Mouse (Mus musculus) thymus, postnatal 0 days (tissue): ENCODE measurements around the gene Psmd11. TPM values are rescaled to one million over a fixed set of nuclear protein-coding genes. Genes with fewer than 3 reads are reported as not detected.

ENCODE experiments used
- DNase-seq: peaks from one replicate; pipeline ENCODE4 v3.0.0-alpha.2; 2015; ENCODE audit warnings: low spot score
- polyA plus RNA-seq: library from polyadenylated mRNA; unstranded; fragments of >200 nt; fragmentation: Nextera tagmentation; extraction: Ambion mirVana; gene quantifications from 2 replicates; pipeline ENCODE4 v1.2.1, GENCODE M21; 2015

Gene Psmd11
- polyA plus RNA-seq, 1 experiment from 2014 or later: 287 TPM

DNA sequence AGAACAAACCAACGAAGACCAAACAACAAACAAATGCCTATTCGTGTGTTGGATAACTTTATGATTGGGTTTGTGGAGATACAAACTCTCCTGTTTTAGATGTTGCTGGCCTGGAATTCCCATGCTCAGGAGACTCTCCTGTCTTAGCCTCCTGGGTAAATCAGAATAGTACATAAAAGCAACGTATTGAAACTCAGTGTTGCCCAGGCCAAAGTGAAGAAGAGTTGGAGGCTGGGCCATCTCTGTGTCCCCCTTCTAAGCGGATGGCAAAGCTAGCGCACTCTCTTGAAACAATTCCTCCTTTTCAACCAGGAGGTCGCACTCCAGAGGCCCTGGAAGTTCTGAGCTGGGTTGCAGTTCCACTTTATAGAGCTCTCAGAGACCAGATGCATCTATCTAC lies 74.9 kb downstream of the Psmd11 start:
- no peak for DNase-seq

DNA sequence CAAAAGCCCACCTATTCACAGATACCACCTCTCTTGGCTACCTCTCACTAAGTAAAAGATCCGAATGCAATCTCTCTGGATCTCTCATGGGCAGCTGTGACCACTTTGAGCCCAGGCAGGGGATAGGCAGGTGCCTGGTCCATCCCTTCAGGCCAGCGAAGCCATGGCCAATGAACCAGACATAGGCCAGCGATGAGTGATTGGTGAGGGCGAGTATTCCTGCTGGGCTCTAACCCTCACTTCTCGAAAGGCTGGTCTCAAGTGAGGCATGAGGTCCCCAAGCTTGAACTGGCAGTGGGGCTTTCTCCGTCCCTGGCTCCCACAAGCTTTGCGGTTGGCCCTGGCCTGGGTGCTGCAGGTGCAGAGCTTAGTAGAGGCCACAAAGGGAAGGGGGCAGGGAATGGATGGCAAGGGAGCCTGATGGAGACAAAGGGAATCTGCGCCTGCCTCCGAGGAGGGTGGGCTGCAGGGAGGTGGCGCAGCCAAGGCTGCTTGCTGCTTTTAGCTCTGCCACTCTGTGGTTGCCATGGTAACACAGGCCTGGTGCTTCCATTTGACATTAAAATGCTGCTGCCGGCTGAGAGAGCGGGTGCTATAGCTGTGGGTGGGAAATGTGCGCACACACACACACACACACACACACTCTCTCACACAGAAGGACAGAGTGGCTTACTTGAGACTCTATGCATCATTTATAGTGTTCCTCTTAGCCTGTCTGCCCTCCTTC lies 75.5 kb downstream of the Psmd11 start:
- DNase-seq: peak; percentile 85

GRCm38 (mm10) chr11:80504519-80505385 lies 76.3 kb downstream of the Psmd11 start:
- DNase-seq: peak; percentile 82

DNA sequence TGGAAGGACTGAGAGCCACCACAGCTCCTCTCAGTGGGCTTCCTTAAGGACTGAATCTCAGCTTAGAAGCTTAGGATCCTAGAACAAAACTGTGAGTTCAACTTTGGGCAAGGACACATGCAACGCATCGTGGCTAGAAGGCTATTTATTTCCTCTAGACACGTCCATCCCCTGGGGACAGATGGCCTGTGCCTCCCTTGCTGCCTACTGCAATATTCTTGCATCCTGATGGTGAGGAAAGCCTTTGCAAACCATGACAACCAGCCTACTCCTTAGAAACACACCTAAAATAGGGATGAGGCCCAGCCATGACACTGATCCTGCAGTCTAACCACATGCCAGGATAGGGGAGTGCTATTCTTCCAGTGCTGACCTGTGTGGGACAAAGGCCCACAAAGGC lies 77.2 kb downstream of the Psmd11 start:
- DNase-seq: no peak

DNA sequence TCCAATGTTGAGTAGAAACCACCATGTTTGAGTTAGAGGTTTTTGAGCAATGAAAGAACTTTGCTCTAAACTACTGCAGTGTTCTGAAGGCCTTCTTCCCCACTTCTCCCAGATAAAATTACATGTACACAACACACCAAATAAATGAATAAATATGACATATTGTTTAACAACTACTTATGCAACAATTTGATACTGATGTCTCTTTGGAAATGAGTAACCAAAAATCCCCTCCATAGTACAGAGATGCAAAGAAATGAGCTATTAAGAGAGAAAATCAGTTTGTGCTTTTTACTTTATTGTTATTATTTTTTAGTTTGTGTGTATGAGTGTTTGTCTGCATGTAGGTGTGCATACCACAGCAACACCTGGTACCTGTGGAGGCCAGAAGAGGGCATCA lies 78.1 kb downstream of the Psmd11 start:
- no peak for DNase-seq

DNA sequence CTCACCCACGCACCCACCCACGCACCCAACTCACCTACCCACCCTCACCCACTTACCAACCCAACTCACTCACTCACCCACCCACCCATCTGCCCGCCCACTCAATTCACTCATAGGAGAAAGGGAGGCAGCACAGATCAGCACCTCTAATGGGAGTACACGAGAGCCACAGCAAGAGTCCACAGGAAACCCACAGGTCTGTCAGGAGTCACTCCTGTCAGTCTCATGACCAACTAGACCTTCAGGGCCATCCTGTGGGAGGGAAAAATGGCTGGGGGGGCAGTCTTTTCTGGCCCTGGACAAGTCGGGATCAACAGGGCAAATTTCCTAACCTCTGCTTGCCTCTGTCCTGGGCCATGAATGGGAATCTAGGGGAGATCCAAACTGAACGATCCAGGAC lies 79.4 kb downstream of the Psmd11 start:
- no peak for DNase-seq

DNA sequence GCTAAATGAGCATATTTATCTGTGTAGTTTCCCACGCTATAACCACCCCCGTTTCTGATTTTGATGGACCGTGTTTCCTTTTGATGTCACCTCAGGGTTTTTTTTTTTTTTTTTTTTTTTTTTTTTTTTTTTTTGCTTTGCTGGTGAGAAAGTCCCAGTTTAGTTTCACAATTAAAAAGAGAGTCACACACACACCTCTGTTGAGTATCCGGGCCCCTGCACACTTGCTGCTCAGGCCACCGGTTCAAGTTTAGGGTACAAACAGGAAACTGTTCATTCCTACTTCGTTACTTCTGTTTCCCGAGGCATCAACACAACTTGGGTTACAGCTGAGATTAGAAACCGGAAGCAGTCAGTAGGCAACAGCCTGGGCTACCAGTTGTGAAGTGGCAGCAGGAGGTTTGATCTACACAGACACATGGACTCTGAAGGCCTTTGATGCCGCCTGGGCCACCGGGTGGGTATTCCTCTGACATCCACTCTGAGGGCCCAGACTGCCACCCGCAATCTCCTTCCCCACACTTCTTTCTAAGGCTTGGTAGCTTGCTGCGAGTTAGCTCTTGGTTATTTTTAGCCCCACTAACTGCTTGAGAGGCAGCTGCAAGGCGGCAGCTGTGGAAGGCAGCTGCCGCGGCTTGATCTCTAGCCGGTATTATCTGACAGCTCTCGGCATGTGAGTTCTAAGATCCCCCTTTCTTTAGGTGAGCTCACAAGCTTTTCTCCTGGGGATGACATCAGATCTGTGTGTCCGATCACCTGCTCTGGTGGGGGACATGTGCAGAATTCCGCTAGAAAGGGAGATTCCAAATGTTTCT lies 80.2 kb downstream of the Psmd11 start:
- peak; percentile 91 for DNase-seq

GRCm38 (mm10) chr11:80509176-80509506 lies 80.7 kb downstream of the Psmd11 start:
- no peak for DNase-seq

GRCm38 (mm10) chr11:80510124-80510523 lies 81.7 kb downstream of the Psmd11 start:
- DNase-seq: peak; percentile 40

DNA sequence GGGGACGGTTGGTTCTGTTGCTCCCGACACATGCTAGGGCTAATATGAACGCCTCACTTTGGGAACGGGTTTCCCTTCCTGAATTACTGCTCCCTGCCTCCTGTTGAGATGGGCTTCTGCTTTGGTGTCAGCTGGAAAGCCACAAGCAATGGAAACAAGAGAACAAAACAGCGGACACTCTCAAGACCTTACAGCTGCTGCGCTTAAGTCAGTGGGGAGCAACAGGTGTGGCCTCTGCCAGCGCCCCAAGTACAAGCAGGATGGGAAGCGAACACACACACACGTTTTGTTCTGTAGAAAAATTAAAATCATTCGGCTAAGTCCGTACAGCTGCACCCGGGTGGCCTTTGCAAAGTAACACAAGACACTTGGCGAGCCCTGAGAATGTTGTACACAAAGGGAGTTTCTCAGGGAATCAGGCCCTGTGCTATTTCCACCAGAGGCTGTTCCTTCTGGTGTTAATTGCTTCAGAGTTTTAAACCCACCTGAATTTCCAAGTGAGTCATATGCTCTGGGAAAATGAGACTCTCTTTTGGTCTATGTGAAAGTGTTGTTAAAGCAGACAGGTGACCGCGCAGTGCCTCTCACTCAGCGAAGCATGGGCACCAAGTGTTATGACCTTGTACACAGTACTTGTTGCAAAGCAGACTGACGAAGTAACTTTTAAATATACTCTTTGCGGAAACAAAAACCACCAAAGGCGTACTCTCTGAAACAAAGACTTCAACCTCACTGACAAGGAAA lies 84.1 kb downstream of the Psmd11 start:
- DNase-seq: peak; percentile 70

DNA sequence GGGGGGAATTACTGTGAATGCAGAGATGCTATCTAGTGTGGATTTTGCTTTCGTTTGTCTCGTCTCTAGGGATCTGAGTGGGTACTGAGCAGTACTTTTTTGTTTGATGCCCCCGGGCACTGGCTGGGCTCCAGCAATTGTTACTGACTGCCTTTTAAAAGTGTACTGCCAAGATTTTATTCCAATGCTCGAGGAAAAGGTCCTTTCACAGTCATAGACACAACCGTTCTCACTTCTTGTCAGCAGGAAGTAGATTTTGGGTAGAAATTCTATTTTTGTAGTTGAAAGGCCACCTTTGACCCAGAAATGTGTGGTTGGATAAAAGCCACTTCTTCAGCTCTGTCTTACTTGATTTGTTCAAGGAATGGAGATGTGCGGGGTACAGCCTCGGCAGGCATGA lies 85.4 kb downstream of the Psmd11 start:
- peak; percentile 74 for DNase-seq

DNA sequence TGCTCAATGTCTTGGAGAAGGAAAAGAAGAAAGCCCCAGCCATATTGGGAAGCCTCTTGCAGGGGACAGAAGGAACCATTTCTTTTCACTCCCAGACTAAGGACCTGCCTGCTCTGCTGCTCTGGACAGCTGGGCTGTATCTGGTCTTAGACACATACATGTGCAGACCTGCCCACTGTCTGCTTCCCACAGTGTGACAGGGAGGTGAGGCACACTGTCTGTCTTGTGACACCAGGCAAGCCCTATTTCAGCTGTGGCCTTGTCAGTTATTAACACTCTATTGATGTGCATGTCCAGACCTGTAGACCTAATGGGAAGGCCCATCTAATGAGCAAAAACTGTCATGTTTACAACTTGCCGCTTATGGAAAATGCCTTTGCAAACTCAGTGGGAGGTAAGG lies 86.9 kb downstream of the Psmd11 start:
- no peak for DNase-seq

DNA sequence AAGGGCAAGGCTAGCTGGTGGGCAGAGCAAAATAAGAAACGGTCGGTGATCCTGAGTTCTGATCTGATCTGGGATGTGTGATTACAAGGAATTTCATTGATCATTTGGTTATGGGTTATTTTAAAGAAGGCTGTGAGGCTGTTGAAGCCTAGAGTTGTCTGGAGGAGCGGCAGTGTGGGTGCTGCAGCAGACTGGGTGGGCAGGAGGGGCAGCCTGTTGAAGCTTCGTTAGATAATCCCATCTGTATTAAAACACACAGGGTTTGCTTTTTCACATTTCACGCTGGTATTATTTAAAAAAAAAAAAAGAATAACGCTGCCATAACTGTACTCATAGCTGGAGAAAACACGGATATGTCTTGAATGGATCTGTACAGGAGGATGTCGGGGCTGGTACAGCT lies 87.5 kb downstream of the Psmd11 start:
- DNase-seq: no peak

DNA sequence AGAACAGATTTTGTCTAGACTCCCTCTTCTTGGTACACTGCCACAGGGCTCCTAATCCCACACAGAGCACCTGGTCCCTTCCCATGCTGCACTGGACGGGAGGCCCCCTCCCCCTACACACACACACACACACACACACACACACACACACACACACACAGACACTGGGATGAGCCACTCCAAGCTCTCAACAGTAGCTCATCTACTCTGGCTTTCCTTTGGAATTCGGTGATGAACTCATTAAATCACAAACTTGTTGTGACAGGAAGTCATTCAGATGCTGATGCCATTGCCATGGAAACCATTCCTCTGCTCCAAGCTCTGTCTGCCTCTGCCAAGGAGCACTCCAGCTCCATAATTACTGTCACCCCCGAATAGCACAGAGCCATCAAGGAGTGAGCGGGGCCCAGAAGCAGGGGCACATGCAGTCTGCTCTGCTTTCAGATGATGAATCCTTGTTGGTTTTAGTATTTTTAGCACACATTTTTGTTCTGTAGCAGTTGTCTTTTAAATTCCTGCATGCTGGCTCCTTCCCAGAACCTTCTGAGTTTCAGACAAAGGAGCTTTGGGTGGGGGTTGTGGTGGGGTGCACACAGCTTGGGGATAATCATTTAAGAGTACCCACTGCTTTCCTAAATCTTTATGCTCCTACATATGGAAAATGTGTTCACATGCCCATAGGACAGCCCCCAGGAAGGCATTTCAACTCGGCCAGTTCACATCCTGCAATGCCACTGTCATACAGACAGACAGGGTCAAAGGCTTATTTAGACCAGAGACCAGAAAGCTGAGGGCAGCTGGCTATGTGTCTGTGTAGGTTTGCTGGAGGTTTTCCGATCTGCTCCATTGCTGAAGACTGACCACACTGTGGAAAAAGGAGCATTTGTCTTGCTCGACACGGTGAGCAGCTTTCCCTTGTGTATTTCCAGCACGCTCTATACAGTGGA lies 90.3 kb downstream of the Psmd11 start:
- no peak for DNase-seq

DNA sequence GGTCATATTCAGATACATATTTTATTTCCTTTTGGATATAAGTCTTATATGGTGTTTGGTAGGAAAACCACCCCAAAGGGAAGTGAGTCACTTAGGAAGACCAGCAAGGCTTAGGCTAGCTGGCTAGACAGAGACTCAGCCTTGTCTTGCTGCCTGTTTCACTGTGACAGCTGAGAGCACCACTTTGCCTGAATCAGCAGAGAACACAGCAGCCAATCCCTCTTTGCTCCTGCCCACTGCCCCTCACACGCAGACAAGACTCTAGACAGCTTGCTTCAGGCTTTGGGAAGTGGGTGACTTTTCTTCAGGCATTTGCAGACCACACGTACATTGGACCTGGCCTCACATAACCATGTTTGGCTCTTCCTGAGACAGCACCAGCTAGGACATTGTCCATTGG lies 92.7 kb downstream of the Psmd11 start:
- no peak for DNase-seq

Other genes with a start within 250 kb of the Psmd11 start
- gene Rnf135, start 244.8 kb upstream of the Psmd11 start, polyA plus RNA-seq: 7.7 and 8.2 TPM in 2 replicates
- gene Rhot1, start 219.6 kb upstream of the Psmd11 start, polyA plus RNA-seq: 40.3 and 42.8 TPM in 2 replicates
- gene Rhbdl3, start 127.7 kb upstream of the Psmd11 start, polyA plus RNA-seq: 6.3 and 6.8 TPM in 2 replicates
- gene 5730455P16Rik, start 50.6 kb upstream of the Psmd11 start, polyA plus RNA-seq: 12.6 and 18.0 TPM in 2 replicates
- 230 and 243 TPM in 2 replicates for gene Zfp207, start 45.3 kb upstream of the Psmd11 start, polyA plus RNA-seq
- 1.2 and 1.7 TPM in 2 replicates for gene Cdk5r1, start 48.4 kb downstream of the Psmd11 start, polyA plus RNA-seq